Mouse (Mus musculus) stomach, embryonic 14.5 days (tissue): ENCODE data around the gene Spam1. TPM values are rescaled to one million over a fixed set of nuclear protein-coding genes. Genes with fewer than 3 reads are reported as not detected.

Source experiments
- ATAC-seq: fragments of 200-750 bp; cut with Nextera tagmentation; 2 replicates; pipeline ENCODE4 v1.8.0; 2017; ENCODE audit warnings: low read depth, moderate TSS enrichment; ENCODE audit not compliant: insufficient number of reproducible peaks, insufficient read depth, low FRiP score
- H3K27ac ChIP-seq: fragments of 300-500 bp; sonication (generic); 2 replicates; pipeline ENCODE4 v1.5.1; 2014; ENCODE audit warnings: mild to moderate bottlenecking, low read length, moderate library complexity, mixed read lengths
- H3K27me3 ChIP-seq: fragments of 300-500 bp; sonication (generic); 2 replicates; pipeline ENCODE4 v1.6.1; 2014; ENCODE audit warnings: low read length, control low read depth, mixed read lengths; ENCODE audit not compliant: control insufficient read depth, insufficient read depth
- H3K36me3 ChIP-seq: fragments of 300-500 bp; sonication (generic); 2 replicates; pipeline ENCODE4 v1.6.1; 2014; ENCODE audit warnings: mild to moderate bottlenecking, control low read depth, low read length, moderate library complexity, mixed read lengths; ENCODE audit not compliant: control insufficient read depth, insufficient read depth
- H3K4me1 ChIP-seq: fragments of 300-500 bp; sonication (generic); 2 replicates; pipeline ENCODE4 v1.6.1; 2014; ENCODE audit warnings: low read length, control low read depth, mixed read lengths; ENCODE audit not compliant: control insufficient read depth, insufficient read depth
- H3K4me2 ChIP-seq: fragments of 300-500 bp; sonication (generic); replicated peaks from 2 replicates; pipeline ENCODE4 v1.6.1; 2014; ENCODE audit warnings: low read depth, low read length, control low read depth
- H3K4me3 ChIP-seq: fragments of 300-500 bp; sonication (generic); 2 replicates; pipeline ENCODE4 v1.5.1; 2014; ENCODE audit warnings: low read depth, low read length, control low read depth
- H3K9ac ChIP-seq: fragments of 300-500 bp; sonication (generic); replicated peaks from 2 replicates; pipeline ENCODE4 v1.6.1; 2014; ENCODE audit warnings: low read depth, mild to moderate bottlenecking, control low read depth, low read length, moderate library complexity, mixed read lengths
- H3K9me3 ChIP-seq: fragments of 300-500 bp; sonication (generic); 2 replicates; pipeline ENCODE4 v1.6.1; 2016; ENCODE audit warnings: low read depth, low read length, control low read depth; ENCODE audit not compliant: control insufficient read depth
- WGBS: fragments of 180-500 bp; shearing (Covaris S2); extraction: QIAGEN DNeasy Blood & Tissue Kit; methylation state at CpG from one replicate; pipeline ENCODE4 v1.1.7; 2014; 5-methylcytosine and 5-hydroxymethylcytosine counted together
- polyA plus RNA-seq: library from polyadenylated mRNA; unstranded; fragments of >200 nt; fragmentation: Nextera tagmentation; extraction: Ambion mirVana; gene quantifications from 2 replicates; pipeline ENCODE4 v1.2.1, GENCODE M21; 2014

Spam1 gene
- not detected in 2 replicates for polyA plus RNA-seq

- H3K27ac ChIP-seq: no peak within 1 kb of the TSS
These were observed at the start of gene Spam1 for GRCm38 (mm10) chr6:24790888-24791287. Spam1 (plus strand) TSS chr6:24791188.

DNA sequence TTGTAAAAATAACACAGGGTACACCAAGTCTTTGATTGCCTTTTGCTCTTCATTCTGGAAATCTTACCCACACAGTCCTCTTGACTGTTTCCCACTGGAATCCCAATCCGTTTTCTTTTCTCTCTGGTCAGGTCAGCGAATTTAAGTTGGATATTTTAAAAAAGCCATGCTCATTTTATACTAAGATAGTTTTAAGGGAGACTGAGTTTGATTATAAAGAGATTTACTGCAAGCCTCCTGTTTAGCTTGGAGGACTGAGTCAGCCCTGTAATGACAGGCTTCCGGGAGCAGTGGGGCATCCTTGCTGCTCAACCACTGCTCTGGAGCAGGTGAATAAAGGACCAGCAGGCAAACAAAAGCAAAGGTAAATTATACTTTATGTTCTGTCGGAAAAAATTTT lies 43.0 kb upstream of the Spam1 start, which contains the start of gene Hyal4:
Gene Hyal4 (plus strand): TSS at position 301 of the 400 bp plus-strand sequence.
- Histone ChIP-seq H3K4me1 (no peaks in the 10 kb centered on the region), H3K36me3 (no peaks in the 10 kb centered on the region), H3K9me3 (no peaks in the 10 kb centered on the region), H3K27me3 (no peaks in the 10 kb centered on the region), H3K27ac (no peak within 1 kb of the TSS), H3K9ac (no peak within 1 kb of the TSS), H3K4me2 (no peak within 1 kb of the TSS), H3K4me3 (no peak within 1 kb of the TSS)
- ATAC-seq: no peak
- 78% methylated on average over 4 of the region's 4 CpGs for WGBS

More at GRCm38 (mm10) chr6:24790888-24791287, at the start of gene Spam1:
- no peaks in the 10 kb centered on the region for H3K4me1 ChIP-seq
- no peak for ATAC-seq
- H3K9me3 ChIP-seq: no peaks in the 10 kb centered on the region
- no peak within 1 kb of the TSS for H3K4me2 ChIP-seq
- H3K27me3 ChIP-seq: no peaks in the 10 kb centered on the region
- H3K9ac ChIP-seq: no peak within 1 kb of the TSS
- no peaks in the 10 kb centered on the region for H3K36me3 ChIP-seq
- H3K4me3 ChIP-seq: no peak within 1 kb of the TSS

DNA sequence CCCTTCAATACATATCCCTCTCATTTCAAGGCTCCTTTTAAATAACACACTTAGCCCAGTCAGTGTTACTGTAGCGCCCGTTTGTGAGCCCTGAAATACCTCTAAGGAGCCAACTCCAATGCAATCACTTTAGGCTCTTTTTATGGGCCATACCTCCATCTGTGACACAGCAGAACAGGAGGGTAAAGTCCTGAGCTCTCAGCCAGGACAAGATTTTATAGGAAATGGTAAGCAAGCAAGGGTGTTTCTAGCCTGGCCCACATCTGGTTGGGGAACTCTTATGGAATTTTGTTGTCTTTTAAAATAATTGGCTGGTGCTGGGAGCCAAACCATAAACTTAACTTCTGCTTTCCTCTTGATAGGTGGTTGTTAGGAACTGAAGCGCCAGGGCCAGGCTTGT lies 31.7 kb upstream of the Spam1 start:
- Histone ChIP-seq H3K36me3 (no peaks in the 10 kb centered on the region), H3K27ac (no peak overlapping the region), H3K4me1 (no peaks in the 10 kb centered on the region), H3K9ac (no peak overlapping the region), H3K27me3 (no peaks in the 10 kb centered on the region), H3K9me3 (no peaks in the 10 kb centered on the region), H3K4me3 (no peak overlapping the region), H3K4me2 (no peak overlapping the region)
- 95% methylated on average over 3 of the region's 3 CpGs for WGBS
- ATAC-seq: no peak

GRCm38 (mm10) chr6:24766261-24766660 lies 24.7 kb upstream of the Spam1 start:
- Histone ChIP-seq H3K27me3 (no peaks in the 10 kb centered on the region), H3K4me1 (no peaks in the 10 kb centered on the region), H3K9me3 (no peaks in the 10 kb centered on the region), H3K27ac (no peak overlapping the region), H3K36me3 (no peaks in the 10 kb centered on the region), H3K4me2 (no peak overlapping the region), H3K9ac (no peak overlapping the region), H3K4me3 (no peak overlapping the region)
- ATAC-seq: no peak
- WGBS: 67% methylated on average over 2 of the region's 2 CpGs

GRCm38 (mm10) chr6:24779182-24779581 lies 11.8 kb upstream of the Spam1 start:
- 49% methylated on average over 2 of the region's 2 CpGs for WGBS
- Histone ChIP-seq H3K4me1 (no peaks in the 10 kb centered on the region), H3K9me3 (no peaks in the 10 kb centered on the region), H3K36me3 (no peaks in the 10 kb centered on the region), H3K27me3 (no peaks in the 10 kb centered on the region), H3K9ac (no peak overlapping the region), H3K27ac (no peak overlapping the region), H3K4me2 (no peak overlapping the region), H3K4me3 (no peak overlapping the region)
- no peak for ATAC-seq

GRCm38 (mm10) chr6:24822070-24822469 lies 31.1 kb downstream of the Spam1 start:
- Histone ChIP-seq H3K4me1 (no peaks in the 10 kb centered on the region), H3K4me2 (no peak overlapping the region), H3K27me3 (no peaks in the 10 kb centered on the region), H3K9me3 (no peaks in the 10 kb centered on the region), H3K27ac (no peak overlapping the region), H3K36me3 (no peaks in the 10 kb centered on the region), H3K9ac (no peak overlapping the region), H3K4me3 (no peak overlapping the region)
- 30% methylated on average over 2 of the region's 2 CpGs for WGBS
- no peak for ATAC-seq

Other genes with a start within 250 kb of the Spam1 start
- gene Lmod2, start 193.4 kb upstream of the Spam1 start, polyA plus RNA-seq: not detected in 2 replicates
- 59.8 and 60.2 TPM in 2 replicates for gene Wasl, start 126.2 kb upstream of the Spam1 start, polyA plus RNA-seq
- gene Hyal6, start 57.9 kb upstream of the Spam1 start, polyA plus RNA-seq: not detected in 2 replicates
- gene Hyal4, start 42.9 kb upstream of the Spam1 start, polyA plus RNA-seq: not detected in 2 replicates
- not detected in 2 replicates for gene Hyal5, start 66.8 kb downstream of the Spam1 start, polyA plus RNA-seq
- gene Tmem229a, start 165.1 kb downstream of the Spam1 start, polyA plus RNA-seq: 1.0 TPM in 2 replicates